Mouse (Mus musculus): ENCODE results near the gene Lyg2. TPM values are rescaled to one million over a fixed set of nuclear protein-coding genes. Genes with fewer than 3 reads are reported as not detected.

Gene Lyg2
- not detected in 2 replicates for polyA plus RNA-seq (2015; fragmentation: Nextera tagmentation; extraction: Ambion mirVana)

GRCm38 (mm10) chr1:37916393-37916792 is at the start of gene Lyg2:
Gene Lyg2 (minus strand): TSS chr1:37916493.
- no peak within 1 kb of the TSS for H3K9ac ChIP-seq
- H3K4me3 ChIP-seq (replicated peaks): no peak within 1 kb of the TSS
- no peak within 1 kb of the TSS for H3K4me2 ChIP-seq
- no peak for ATAC-seq (ENCODE audit: insufficient read depth, low FRiP score, low read depth)
- 70% methylated on average over 5 of the region's 5 CpGs for WGBS
- no peaks in the 10 kb centered on the region for H3K9me3 ChIP-seq
- no peaks in the 10 kb centered on the region for H3K27me3 ChIP-seq (replicated peaks)
- no peaks in the 10 kb centered on the region for H3K4me1 ChIP-seq
- no peaks in the 10 kb centered on the region for H3K36me3 ChIP-seq
- no peak within 1 kb of the TSS for H3K27ac ChIP-seq

GRCm38 (mm10) chr1:37965571-37965970 is 49.3 kb upstream of the Lyg2 start:
- Histone ChIP-seq H3K9me3 (no peaks in the 10 kb centered on the region), H3K27me3 (replicated peaks) (no peaks in the 10 kb centered on the region), H3K4me3 (replicated peaks) (no peak overlapping the region), H3K36me3 (no peaks in the 10 kb centered on the region), H3K9ac (no peak overlapping the region), H3K4me1 (no peaks in the 10 kb centered on the region), H3K27ac (no peak overlapping the region), H3K4me2 (no peak overlapping the region)
- 69% methylated on average over 10 of the region's 10 CpGs for WGBS
- no peak for ATAC-seq (ENCODE audit: insufficient read depth, low FRiP score, low read depth)

GRCm38 (mm10) chr1:37959486-37959885 is 43.2 kb upstream of the Lyg2 start:
- 76% methylated on average over 5 of the region's 5 CpGs for WGBS
- no peak for ATAC-seq (ENCODE audit: insufficient read depth, low FRiP score, low read depth)
- Histone ChIP-seq H3K9me3 (no peaks in the 10 kb centered on the region), H3K36me3 (no peaks in the 10 kb centered on the region), H3K4me1 (no peaks in the 10 kb centered on the region), H3K4me2 (no peak overlapping the region), H3K4me3 (replicated peaks) (no peak overlapping the region), H3K27ac (no peak overlapping the region), H3K27me3 (replicated peaks) (no peaks in the 10 kb centered on the region), H3K9ac (no peak overlapping the region)

GRCm38 (mm10) chr1:37958516-37958915 is 42.2 kb upstream of the Lyg2 start:
- no peak for ATAC-seq (ENCODE audit: insufficient read depth, low FRiP score, low read depth)
- no peaks in the 10 kb centered on the region for H3K27me3 ChIP-seq (replicated peaks)
- no peak overlapping the region for H3K4me3 ChIP-seq (replicated peaks)
- no peak overlapping the region for H3K4me2 ChIP-seq
- no peaks in the 10 kb centered on the region for H3K9me3 ChIP-seq
- no peaks in the 10 kb centered on the region for H3K36me3 ChIP-seq
- 74% methylated on average over 2 of the region's 2 CpGs for WGBS
- no peaks in the 10 kb centered on the region for H3K4me1 ChIP-seq
- no peak overlapping the region for H3K9ac ChIP-seq
- no peak overlapping the region for H3K27ac ChIP-seq

- H3K27me3 ChIP-seq (replicated peaks): no peaks in the 10 kb centered on the region
- no peak within 1 kb of the TSS for H3K4me2 ChIP-seq
- no peak within 1 kb of the TSS for H3K9ac ChIP-seq
Observed at GRCm38 (mm10) chr1:37957659-37958058, 41.4 kb upstream of the Lyg2 start, which contains the start of gene Lyg1. Gene Lyg1 (minus strand): TSS chr1:37957759.

GRCm38 (mm10) chr1:37956690-37957431 is 40.6 kb upstream of the Lyg2 start:
- 24% methylated on average over 3 of the region's 3 CpGs for WGBS
- Histone ChIP-seq H3K4me3 (replicated peaks) (no peak overlapping the region), H3K9me3 (no peaks in the 10 kb centered on the region), H3K27ac (no peak overlapping the region), H3K4me2 (no peak overlapping the region), H3K36me3 (no peaks in the 10 kb centered on the region), H3K4me1 (no peaks in the 10 kb centered on the region), H3K27me3 (replicated peaks) (no peaks in the 10 kb centered on the region), H3K9ac (no peak overlapping the region)
- no peak for ATAC-seq (ENCODE audit: insufficient read depth, low FRiP score, low read depth)

More at GRCm38 (mm10) chr1:37957659-37958058, 41.4 kb upstream of the Lyg2 start, which contains the start of gene Lyg1:
- Histone ChIP-seq H3K36me3 (no peaks in the 10 kb centered on the region), H3K9me3 (no peaks in the 10 kb centered on the region), H3K27ac (no peak within 1 kb of the TSS), H3K4me1 (no peaks in the 10 kb centered on the region), H3K4me3 (replicated peaks) (no peak within 1 kb of the TSS)
- no peak for ATAC-seq (ENCODE audit: insufficient read depth, low FRiP score, low read depth)
- 83% methylated on average over 5 of the region's 5 CpGs for WGBS

GRCm38 (mm10) chr1:37955251-37955650 is 39.0 kb upstream of the Lyg2 start:
- Histone ChIP-seq H3K36me3 (no peaks in the 10 kb centered on the region), H3K9me3 (no peaks in the 10 kb centered on the region), H3K4me3 (replicated peaks) (no peak overlapping the region), H3K9ac (no peak overlapping the region), H3K4me1 (no peaks in the 10 kb centered on the region), H3K4me2 (no peak overlapping the region), H3K27me3 (replicated peaks) (no peaks in the 10 kb centered on the region), H3K27ac (no peak overlapping the region)
- no peak for ATAC-seq (ENCODE audit: insufficient read depth, low FRiP score, low read depth)
- WGBS: 95% methylated on average over 2 of the region's 2 CpGs

- ATAC-seq (ENCODE audit: insufficient read depth, low FRiP score, low read depth): no peak
- no peaks in the 10 kb centered on the region for H3K4me1 ChIP-seq
- no peak overlapping the region for H3K27ac ChIP-seq
- H3K36me3 ChIP-seq: no peaks in the 10 kb centered on the region
- no peak overlapping the region for H3K4me2 ChIP-seq
- WGBS: 68% methylated on average over 7 of the region's 7 CpGs
- H3K9me3 ChIP-seq: no peaks in the 10 kb centered on the region
- H3K4me3 ChIP-seq (replicated peaks): no peak overlapping the region
- no peak overlapping the region for H3K9ac ChIP-seq
- no peaks in the 10 kb centered on the region for H3K27me3 ChIP-seq (replicated peaks)
Observed at GRCm38 (mm10) chr1:37954786-37955185, 38.5 kb upstream of the Lyg2 start.

- Histone ChIP-seq H3K27me3 (replicated peaks) (no peaks in the 10 kb centered on the region), H3K27ac (no peak overlapping the region), H3K9me3 (no peaks in the 10 kb centered on the region), H3K36me3 (no peaks in the 10 kb centered on the region), H3K4me2 (no peak overlapping the region), H3K4me1 (no peaks in the 10 kb centered on the region), H3K9ac (no peak overlapping the region), H3K4me3 (replicated peaks) (no peak overlapping the region)
- WGBS: 76% methylated on average over 2 of the region's 2 CpGs
- ATAC-seq (ENCODE audit: insufficient read depth, low FRiP score, low read depth): no peak
Observed at GRCm38 (mm10) chr1:37948906-37949305, 32.6 kb upstream of the Lyg2 start.

GRCm38 (mm10) chr1:37931806-37932205 is 15.5 kb upstream of the Lyg2 start:
- WGBS: 11% methylated on average over 3 of the region's 3 CpGs

GRCm38 (mm10) chr1:37925971-37926370 is 9.7 kb upstream of the Lyg2 start:
- Histone ChIP-seq H3K9ac (no peak overlapping the region), H3K36me3 (no peaks in the 10 kb centered on the region), H3K9me3 (no peaks in the 10 kb centered on the region), H3K27ac (no peak overlapping the region), H3K4me3 (replicated peaks) (no peak overlapping the region), H3K4me2 (no peak overlapping the region), H3K27me3 (replicated peaks) (no peaks in the 10 kb centered on the region), H3K4me1 (no peaks in the 10 kb centered on the region)
- 75% methylated on average over 8 of the region's 8 CpGs for WGBS
- ATAC-seq (ENCODE audit: insufficient read depth, low FRiP score, low read depth): no peak

More at GRCm38 (mm10) chr1:37931806-37932205, 15.5 kb upstream of the Lyg2 start:
- H3K27ac ChIP-seq: no peak overlapping the region
- H3K9me3 ChIP-seq: no peaks in the 10 kb centered on the region
- no peaks in the 10 kb centered on the region for H3K36me3 ChIP-seq
- no peaks in the 10 kb centered on the region for H3K27me3 ChIP-seq (replicated peaks)
- no peaks in the 10 kb centered on the region for H3K4me1 ChIP-seq
- no peak overlapping the region for H3K4me2 ChIP-seq
- ATAC-seq (ENCODE audit: insufficient read depth, low FRiP score, low read depth): peak; percentile 78
- H3K4me3 ChIP-seq (replicated peaks): no peak overlapping the region
- no peak overlapping the region for H3K9ac ChIP-seq

GRCm38 (mm10) chr1:37922536-37922935 is 6.2 kb upstream of the Lyg2 start:
- Histone ChIP-seq H3K27ac (no peak overlapping the region), H3K9me3 (no peaks in the 10 kb centered on the region), H3K4me3 (replicated peaks) (no peak overlapping the region), H3K36me3 (no peaks in the 10 kb centered on the region), H3K4me1 (no peaks in the 10 kb centered on the region), H3K27me3 (replicated peaks) (no peaks in the 10 kb centered on the region), H3K9ac (no peak overlapping the region), H3K4me2 (no peak overlapping the region)
- no peak for ATAC-seq (ENCODE audit: insufficient read depth, low FRiP score, low read depth)
- 59% methylated on average over 8 of the region's 8 CpGs for WGBS

Measured in stomach, embryonic 15.5 days (tissue).